Mouse (Mus musculus) spleen, adult 2 months (tissue): ENCODE measurements around the gene Prpf6.

Experiments
- CTCF ChIP-seq: fragments of 200-500 bp; IDR thresholded peaks from 2 replicates; pipeline ENCODE4 v1.5.1; 2011; ENCODE audit warnings: mild to moderate bottlenecking, inconsistent platforms; ENCODE audit not compliant: insufficient read depth, insufficient read length, insufficient replicate concordance; ENCODE audit errors: extremely low read depth
- POLR2A ChIP-seq: fragments of 200-500 bp; IDR thresholded peaks from 2 replicates; pipeline ENCODE4 v1.6.1; 2011; ENCODE audit warnings: low read depth, low read length, inconsistent platforms

- TF ChIP-seq CTCF (no peak), POLR2A (no peak)
Measured at GRCm38 (mm10) chr2:181653065-181653464, 61.4 kb downstream of the Prpf6 start.
